Mouse (Mus musculus) intestine, embryonic 14.5 days (tissue): ENCODE results near the gene Prkar1b. TPM values are rescaled to one million over a fixed set of nuclear protein-coding genes. Genes with fewer than 3 reads are reported as not detected.

Source experiments
- ATAC-seq: fragments of 200-750 bp; cut with Nextera tagmentation; replicated peaks from 2 replicates; pipeline ENCODE4 v1.8.0; 2017; ENCODE audit warnings: low read depth, moderate number of reproducible peaks, moderate TSS enrichment, moderate library complexity; ENCODE audit not compliant: low FRiP score, low TSS enrichment
- DNase-seq: peaks from one replicate; pipeline ENCODE4 v3.0.0-alpha.2; 2018; ENCODE audit warnings: low spot score
- H3K27ac ChIP-seq: fragments of 300-500 bp; sonication (generic); 2 replicates; pipeline ENCODE4 v1.5.1; 2014; ENCODE audit warnings: low read depth, mild to moderate bottlenecking, control low read depth
- H3K27me3 ChIP-seq: fragments of 300-500 bp; sonication (generic); replicated peaks from 2 replicates; pipeline ENCODE4 v1.6.1; 2014; ENCODE audit warnings: low read length, control low read depth; ENCODE audit not compliant: control insufficient read depth, insufficient read depth
- H3K36me3 ChIP-seq: fragments of 300-500 bp; sonication (generic); 2 replicates; pipeline ENCODE4 v1.6.1; 2014; ENCODE audit warnings: low read length, control low read depth; ENCODE audit not compliant: control insufficient read depth, insufficient read depth
- H3K4me1 ChIP-seq: fragments of 300-500 bp; sonication (generic); replicated peaks from 2 replicates; pipeline ENCODE4 v1.6.1; 2014; ENCODE audit warnings: low read length, control low read depth, mixed read lengths; ENCODE audit not compliant: control insufficient read depth, insufficient read depth
- H3K4me2 ChIP-seq: fragments of 300-500 bp; sonication (generic); 2 replicates; pipeline ENCODE4 v1.6.1; 2014; ENCODE audit warnings: low read length
- H3K4me3 ChIP-seq: fragments of 300-500 bp; sonication (generic); 2 replicates; pipeline ENCODE4 v1.5.1; 2014; ENCODE audit warnings: low read depth, low read length, control low read depth, mixed read lengths
- H3K9ac ChIP-seq: fragments of 300-500 bp; sonication (generic); 2 replicates; pipeline ENCODE4 v1.6.1; 2014; ENCODE audit warnings: mild to moderate bottlenecking, low read length
- H3K9me3 ChIP-seq: fragments of 300-500 bp; sonication (generic); 2 replicates; pipeline ENCODE4 v1.6.1; 2016; ENCODE audit warnings: low read length, control low read depth; ENCODE audit not compliant: control insufficient read depth
- WGBS: fragments of 180-500 bp; shearing (Covaris S2); extraction: QIAGEN DNeasy Blood & Tissue Kit; methylation state at CpG from one replicate; pipeline ENCODE4 v1.1.7; 2014; 5-methylcytosine and 5-hydroxymethylcytosine counted together
- polyA plus RNA-seq: library from polyadenylated mRNA; unstranded; fragments of >200 nt; fragmentation: Nextera tagmentation; extraction: Ambion mirVana; gene quantifications from 2 replicates; pipeline ENCODE4 v1.2.1, GENCODE M21; 2014

The Prkar1b gene
- polyA plus RNA-seq, 1 experiment from 2014 or later = 25.6 TPM

DNA sequence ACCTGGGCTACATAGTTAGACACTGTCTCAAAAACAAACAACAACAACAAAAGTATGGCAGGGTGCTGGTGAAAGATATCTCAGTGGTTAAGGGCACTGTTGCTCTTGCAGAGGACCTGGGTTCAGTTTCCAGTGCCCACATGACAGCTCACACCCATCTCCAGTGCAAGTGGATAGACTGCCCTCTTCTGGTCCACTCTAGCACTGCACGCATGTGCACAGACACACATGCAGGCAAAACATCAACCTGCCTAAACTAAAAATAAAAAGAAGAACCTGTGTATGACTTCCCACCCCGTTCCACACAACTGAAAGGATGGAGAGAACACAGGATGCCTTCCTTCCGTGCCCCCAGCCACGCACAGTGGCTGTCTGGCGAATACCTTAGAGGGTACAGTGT, 61.6 kb downstream of the Prkar1b start:
- no peaks in the 10 kb centered on the region for H3K9me3 ChIP-seq
- H3K4me2 ChIP-seq = no peak overlapping the region
- no peak for DNase-seq
- no peak overlapping the region for H3K9ac ChIP-seq
- no peaks in the 10 kb centered on the region for H3K27me3 ChIP-seq
- 96% methylated on average over 5 of the region's 5 CpGs for WGBS
- ATAC-seq = no peak
- H3K4me3 ChIP-seq = no peak overlapping the region
- H3K4me1 ChIP-seq = peaks cover 6% of the 10 kb centered on the region; the same call in 1 of the 2 replicates
- H3K27ac ChIP-seq = no peak overlapping the region
- no peaks in the 10 kb centered on the region for H3K36me3 ChIP-seq

GRCm38 (mm10) chr5:139084831-139085519, 64.8 kb downstream of the Prkar1b start:
- no peaks in the 10 kb centered on the region for H3K27me3 ChIP-seq
- H3K36me3 ChIP-seq = no peaks in the 10 kb centered on the region
- no peak overlapping the region for H3K4me3 ChIP-seq
- H3K9me3 ChIP-seq = no peaks in the 10 kb centered on the region
- H3K4me2 ChIP-seq = no peak overlapping the region
- DNase-seq (no peak), ATAC-seq (no peak; the same call in 1 of the 2 replicates)
- WGBS = 70% methylated on average over 7 of the region's 7 CpGs
- no peak overlapping the region for H3K9ac ChIP-seq
- H3K27ac ChIP-seq = no peak overlapping the region
- H3K4me1 ChIP-seq = peaks cover 20% of the 10 kb centered on the region

DNA sequence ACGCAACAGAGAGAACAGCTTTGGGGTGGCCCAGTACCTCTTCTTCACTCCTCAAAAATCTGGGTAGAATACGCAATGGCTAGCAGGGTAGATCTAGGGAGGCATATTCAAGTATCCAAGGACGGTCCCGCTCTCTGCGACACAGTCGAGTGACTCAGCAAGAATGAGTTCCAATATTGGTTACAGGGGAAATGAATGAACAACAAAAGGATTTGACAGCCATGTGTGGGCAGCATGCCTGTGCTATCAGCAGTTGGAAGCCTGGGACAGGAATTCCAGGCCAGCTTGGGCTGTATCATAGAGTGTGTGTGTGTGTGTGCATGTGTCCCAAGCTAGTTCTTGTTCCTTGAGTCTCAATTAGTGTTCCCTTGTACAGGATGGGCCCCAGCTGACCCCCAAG, 65.5 kb downstream of the Prkar1b start:
- Histone ChIP-seq H3K4me1 (peaks cover 20% of the 10 kb centered on the region), H3K27ac (no peak overlapping the region), H3K27me3 (no peaks in the 10 kb centered on the region), H3K9me3 (no peaks in the 10 kb centered on the region), H3K4me3 (no peak overlapping the region), H3K9ac (no peak overlapping the region), H3K4me2 (no peak overlapping the region), H3K36me3 (no peaks in the 10 kb centered on the region)
- 91% methylated on average over 6 of the region's 6 CpGs for WGBS
- ATAC-seq (no peak), DNase-seq (no peak)

DNA sequence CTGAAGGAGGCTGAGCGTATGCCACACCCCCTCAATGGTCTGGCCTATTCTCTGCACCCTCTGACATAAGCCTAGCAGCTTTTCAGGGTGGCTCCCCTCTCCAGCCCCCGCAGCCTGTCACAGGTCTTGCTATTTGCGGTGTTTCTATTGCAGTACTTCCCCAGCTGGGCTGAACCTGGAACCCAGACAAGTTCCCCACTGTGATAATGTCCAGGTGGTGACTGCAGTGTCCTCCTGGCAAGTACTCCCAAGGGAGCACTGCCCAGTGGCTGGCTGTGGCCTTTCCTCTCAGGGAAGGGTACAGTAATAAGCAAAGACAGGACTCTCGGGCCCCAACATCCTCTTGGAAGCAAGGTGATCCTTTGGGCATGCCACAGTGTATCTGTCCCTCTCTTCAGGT, 66.0 kb downstream of the Prkar1b start:
- H3K4me3 ChIP-seq = no peak overlapping the region
- no peaks in the 10 kb centered on the region for H3K36me3 ChIP-seq
- no peaks in the 10 kb centered on the region for H3K9me3 ChIP-seq
- no peak for ATAC-seq
- 71% methylated on average over 4 of the region's 4 CpGs for WGBS
- no peak for DNase-seq
- H3K4me1 ChIP-seq = peaks cover 20% of the 10 kb centered on the region
- H3K4me2 ChIP-seq = no peak overlapping the region
- no peaks in the 10 kb centered on the region for H3K27me3 ChIP-seq
- no peak overlapping the region for H3K9ac ChIP-seq
- no peak overlapping the region for H3K27ac ChIP-seq

DNA sequence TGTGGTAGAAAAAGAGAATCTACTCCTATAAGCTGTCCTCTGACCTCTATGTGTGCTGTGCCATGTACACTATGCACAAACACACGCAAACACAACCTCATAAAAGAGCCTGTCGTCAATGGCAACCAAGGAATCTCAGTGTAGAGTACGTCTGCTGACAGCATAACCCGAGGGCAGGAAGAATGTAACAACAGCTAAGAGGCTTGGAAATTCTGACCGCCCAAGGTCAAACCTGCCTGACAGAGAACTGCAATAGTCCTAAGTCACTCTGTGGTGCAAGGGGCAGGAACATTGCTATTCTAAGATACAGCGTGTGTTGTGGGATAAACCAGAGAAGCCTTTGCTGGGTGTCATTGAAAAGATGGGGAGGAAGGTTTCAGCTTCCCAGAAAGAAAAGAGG, 68.4 kb downstream of the Prkar1b start:
- DNase-seq = no peak
- 0 out of 2 replicates have a peak overlapping the region, but pooled peaks have one; percentile 33 for H3K27ac ChIP-seq

DNA sequence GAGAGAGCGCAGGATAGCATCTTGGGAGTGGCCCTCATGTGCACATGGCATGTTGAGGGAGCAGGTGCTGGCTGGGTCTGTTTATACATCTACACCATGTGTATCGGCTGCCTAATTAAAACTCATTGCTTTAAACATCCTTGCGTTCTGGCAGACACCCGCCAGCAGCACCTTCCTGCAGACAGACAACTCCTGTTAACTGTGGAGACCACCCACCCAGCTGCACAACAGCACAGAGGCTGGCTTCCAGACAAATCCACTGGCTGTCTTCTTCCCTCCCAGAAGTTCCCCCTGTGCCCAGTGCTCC, 71.7 kb downstream of the Prkar1b start:
- ATAC-seq = no peak
- H3K36me3 ChIP-seq = no peaks in the 10 kb centered on the region
- no peak for DNase-seq
- H3K4me1 ChIP-seq = peaks cover 50% of the 10 kb centered on the region
- no peak overlapping the region for H3K4me2 ChIP-seq
- peak overlapping the region; percentile 47 for H3K27ac ChIP-seq
- no peak overlapping the region for H3K4me3 ChIP-seq
- no peaks in the 10 kb centered on the region for H3K27me3 ChIP-seq
- no peak overlapping the region for H3K9ac ChIP-seq
- no peaks in the 10 kb centered on the region for H3K9me3 ChIP-seq
- 33% methylated on average over 4 of the region's 4 CpGs for WGBS

More for the DNA sequence above, 68.4 kb downstream of the Prkar1b start:
- Histone ChIP-seq H3K27me3 (no peaks in the 10 kb centered on the region), H3K4me2 (no peak overlapping the region), H3K4me3 (no peak overlapping the region), H3K9ac (no peak overlapping the region), H3K9me3 (no peaks in the 10 kb centered on the region), H3K4me1 (peaks cover 43% of the 10 kb centered on the region), H3K36me3 (no peaks in the 10 kb centered on the region)
- 17% methylated on average over 6 of the region's 6 CpGs for WGBS
- ATAC-seq = no peak

DNA sequence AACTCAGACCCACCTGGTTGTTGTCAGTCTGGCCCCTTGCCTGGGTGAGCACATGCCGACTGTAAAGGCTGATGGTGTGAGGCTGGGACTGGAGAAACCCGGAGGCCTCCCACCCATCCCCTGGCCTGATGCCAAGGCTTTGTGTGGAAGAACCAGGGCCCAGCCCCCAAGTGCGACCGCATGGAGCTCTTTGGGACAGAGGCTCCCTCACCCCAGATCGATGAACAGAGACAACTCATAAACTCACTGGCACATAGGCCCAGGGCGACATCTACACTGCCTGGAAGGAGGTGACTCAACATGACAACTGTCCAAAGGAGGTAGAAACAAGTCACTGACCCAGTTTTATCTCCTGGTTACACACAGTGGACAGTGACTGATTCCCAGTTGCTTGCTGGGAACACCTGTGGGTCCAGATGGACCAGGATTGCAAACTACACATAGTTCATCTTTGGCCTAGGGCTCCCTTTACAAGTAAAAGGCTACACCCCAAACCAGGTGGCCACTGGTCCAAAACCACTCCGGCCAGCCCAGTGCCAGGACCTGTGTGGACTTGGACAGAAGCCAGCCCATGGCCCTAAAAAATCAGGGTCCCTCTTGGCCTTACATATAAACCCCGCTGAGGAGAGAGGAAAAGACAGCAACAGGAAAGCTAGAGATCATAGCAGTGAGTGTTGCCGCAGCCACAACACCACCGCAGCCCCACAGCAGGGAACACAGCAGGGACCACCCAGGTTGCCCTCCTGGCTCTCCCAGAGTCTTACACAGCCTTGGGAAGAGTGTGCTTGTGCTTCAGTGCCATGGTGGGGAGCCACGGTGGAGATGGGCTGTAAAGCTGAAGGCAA, 72.3 kb downstream of the Prkar1b start:
- no peaks in the 10 kb centered on the region for H3K9me3 ChIP-seq
- H3K36me3 ChIP-seq = no peaks in the 10 kb centered on the region
- H3K27ac ChIP-seq = peak overlapping the region; percentile 47
- peaks cover 48% of the 10 kb centered on the region for H3K4me1 ChIP-seq
- no peak; the same call in 1 of the 2 replicates for ATAC-seq
- DNase-seq = peak; percentile 74
- H3K9ac ChIP-seq = no peak overlapping the region
- WGBS = 31% methylated on average over 11 of the region's 11 CpGs
- H3K27me3 ChIP-seq = no peaks in the 10 kb centered on the region
- H3K4me3 ChIP-seq = no peak overlapping the region
- no peak overlapping the region for H3K4me2 ChIP-seq

- H3K4me2 ChIP-seq = no peak overlapping the region
- no peak overlapping the region for H3K9ac ChIP-seq
- peaks cover 40% of the 10 kb centered on the region for H3K4me1 ChIP-seq
- H3K9me3 ChIP-seq = no peaks in the 10 kb centered on the region
- DNase-seq = no peak
- no peaks in the 10 kb centered on the region for H3K27me3 ChIP-seq
- ATAC-seq = no peak
- H3K27ac ChIP-seq = no peak overlapping the region
- WGBS = 76% methylated on average over 7 of the region's 7 CpGs
- no peak overlapping the region for H3K4me3 ChIP-seq
- H3K36me3 ChIP-seq = no peaks in the 10 kb centered on the region
Observed at GRCm38 (mm10) chr5:139076450-139076849, 73.4 kb downstream of the Prkar1b start.
